Mouse (Mus musculus) activated CD4-positive, CD25-positive, alpha-beta regulatory T cell (primary cell): ENCODE measurements around the gene Cyp2t4. TPM values are rescaled to one million over a fixed set of nuclear protein-coding genes. Genes with fewer than 3 reads are reported as not detected.

Experiments
- polyA plus RNA-seq, 2 experiments: library from polyadenylated mRNA; unstranded; fragments of 100-300 nt; shearing (Covaris generic); gene quantifications; one replicate each; pipeline ENCODE4 v1.2.1; 2017

Gene Cyp2t4
- polyA plus RNA-seq: under 1 TPM in 1 of 2 experiments, not detected in 1; 0.14 TPM

DNA sequence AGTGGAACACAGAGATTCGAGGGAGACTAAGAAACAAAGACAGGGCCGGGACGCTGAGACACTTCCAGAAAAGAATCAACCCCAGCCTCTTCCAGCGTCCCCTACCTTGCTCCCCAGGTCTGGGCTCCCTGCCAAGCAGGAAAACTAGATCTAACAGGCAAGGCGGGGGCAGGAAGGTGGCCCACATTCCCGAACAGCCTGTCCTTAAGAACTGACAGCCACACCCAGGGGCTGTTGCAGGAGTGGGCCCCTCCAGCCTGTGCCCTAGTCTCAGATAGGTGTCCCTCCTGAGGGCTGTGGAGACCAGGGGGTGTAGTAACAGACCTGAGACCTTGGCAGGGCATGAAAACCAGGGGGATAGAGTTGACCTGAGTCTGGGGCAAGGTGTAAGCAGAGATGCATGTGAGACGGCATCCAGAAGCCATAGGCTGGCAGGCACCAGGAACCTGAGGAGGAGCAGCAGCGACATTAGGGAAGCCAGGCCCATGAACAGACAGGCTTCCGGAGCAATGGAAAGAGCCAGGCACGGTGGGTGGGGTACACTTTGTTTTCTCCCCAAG is at the start of gene Cyp2t4:
Cyp2t4 (plus strand) TSS at position 510 of the 560 bp plus-strand sequence.

DNA sequence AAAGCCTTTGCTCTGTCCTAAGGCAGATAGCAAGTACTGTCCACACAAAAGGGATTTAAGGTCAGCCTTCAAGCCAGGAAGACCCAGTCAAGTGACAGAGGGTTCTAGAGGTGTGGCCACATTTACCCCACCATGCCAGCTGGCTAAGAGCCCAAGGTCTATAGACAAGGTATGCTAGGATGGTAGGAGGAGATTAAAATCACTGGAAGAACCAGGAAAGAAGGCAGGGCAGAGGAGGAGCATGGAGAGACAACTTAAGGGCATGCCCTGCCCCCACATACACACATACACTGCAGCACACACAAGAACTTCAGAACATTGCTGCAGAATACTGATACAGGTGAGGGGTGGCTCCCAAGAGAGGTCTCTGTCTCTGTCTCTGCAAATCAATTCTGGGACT is 33.8 kb upstream of the Cyp2t4 start, which contains the start of gene Cyp2f2:
Cyp2f2 (plus strand) TSS at position 234 of the 400 bp plus-strand sequence.

DNA sequence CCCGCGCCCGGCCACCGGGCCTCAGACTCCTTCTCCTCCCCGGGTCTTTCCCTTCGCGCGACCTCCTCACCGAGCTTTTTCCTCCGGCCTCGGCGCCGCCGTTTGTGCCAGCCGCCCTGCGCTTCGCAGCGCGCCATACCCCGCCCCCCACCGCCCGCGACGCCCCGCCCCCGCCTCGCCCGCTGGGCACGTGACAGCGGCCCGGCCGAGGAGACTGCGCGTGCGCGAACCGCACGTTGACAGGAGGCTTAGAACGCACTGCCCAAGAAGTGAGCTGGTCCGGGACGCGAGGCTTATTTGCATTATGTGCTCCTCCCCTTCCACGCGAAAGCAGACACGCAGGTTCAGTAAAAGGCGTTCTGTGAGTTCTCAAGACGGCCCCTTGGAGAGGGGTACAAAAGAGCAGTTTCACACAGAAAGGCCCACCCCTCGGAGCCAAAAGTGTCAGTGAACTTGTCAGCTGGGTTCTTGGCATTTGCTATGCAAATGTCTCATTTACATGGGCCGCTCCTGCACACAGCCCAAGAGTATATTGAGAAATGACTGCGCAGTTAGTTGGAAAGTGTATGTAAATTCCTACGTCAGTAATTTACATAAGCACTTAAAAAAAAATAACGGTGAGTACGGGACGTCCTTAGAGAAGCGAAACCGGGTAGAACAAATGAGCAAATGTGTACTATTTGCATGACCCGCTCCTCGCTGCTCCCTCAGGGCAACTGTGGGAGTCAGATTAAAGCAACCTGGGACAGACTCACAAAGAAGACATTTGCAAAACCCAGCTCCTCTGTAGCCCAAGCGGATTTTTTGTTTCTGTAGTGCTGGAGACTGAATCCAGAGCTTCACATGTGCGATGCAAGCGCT is 13.3 kb downstream of the Cyp2t4 start, which contains the start of gene Egln2:
Egln2 (minus strand) TSS at position 189 of the 861 bp plus-strand sequence.

DNA sequence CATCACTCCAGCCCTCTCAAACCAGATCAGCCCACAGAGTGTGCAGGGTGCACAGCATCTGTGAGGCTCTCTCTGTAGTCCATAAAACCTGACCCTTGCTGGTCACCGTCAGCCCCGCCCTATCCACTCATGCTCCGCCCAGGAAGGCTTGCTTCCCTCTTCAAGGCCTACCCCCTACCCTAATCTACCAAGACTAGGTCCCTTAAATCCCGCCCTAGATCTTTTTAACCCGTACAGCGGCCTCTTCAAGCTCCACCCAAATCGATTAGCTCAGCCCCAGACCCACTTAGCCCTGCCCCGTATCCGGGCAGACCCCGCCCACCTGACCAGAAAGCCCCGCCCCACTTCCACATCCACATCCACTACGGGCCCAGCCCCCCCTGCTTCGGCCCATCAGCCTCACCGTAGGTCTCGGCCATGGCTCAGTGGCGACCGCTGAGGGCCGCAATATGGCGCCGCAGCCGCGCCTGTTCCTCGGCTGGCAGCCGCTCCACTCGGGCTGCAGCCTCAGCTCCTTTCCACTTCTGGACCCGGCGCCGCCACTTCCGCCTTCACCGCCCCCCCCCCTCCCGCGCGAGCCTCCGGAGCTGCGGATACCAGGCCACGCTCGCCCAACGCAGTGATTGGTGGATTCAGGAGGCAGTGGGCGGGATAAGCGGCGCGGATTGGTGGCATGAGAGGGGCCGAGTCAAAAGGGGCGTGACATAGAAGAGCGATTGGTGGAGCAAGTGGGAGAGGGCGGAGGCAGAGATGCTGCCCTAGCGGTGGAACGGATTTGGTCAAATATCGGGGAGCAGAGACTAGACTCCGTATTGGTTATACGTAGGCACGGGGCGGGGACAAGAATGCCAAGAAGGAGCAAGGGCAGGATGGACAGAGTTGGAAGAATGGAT is 25.1 kb downstream of the Cyp2t4 start, which contains the start of gene Rab4b:
Rab4b (minus strand) TSS at position 573 of the 893 bp plus-strand sequence.

DNA sequence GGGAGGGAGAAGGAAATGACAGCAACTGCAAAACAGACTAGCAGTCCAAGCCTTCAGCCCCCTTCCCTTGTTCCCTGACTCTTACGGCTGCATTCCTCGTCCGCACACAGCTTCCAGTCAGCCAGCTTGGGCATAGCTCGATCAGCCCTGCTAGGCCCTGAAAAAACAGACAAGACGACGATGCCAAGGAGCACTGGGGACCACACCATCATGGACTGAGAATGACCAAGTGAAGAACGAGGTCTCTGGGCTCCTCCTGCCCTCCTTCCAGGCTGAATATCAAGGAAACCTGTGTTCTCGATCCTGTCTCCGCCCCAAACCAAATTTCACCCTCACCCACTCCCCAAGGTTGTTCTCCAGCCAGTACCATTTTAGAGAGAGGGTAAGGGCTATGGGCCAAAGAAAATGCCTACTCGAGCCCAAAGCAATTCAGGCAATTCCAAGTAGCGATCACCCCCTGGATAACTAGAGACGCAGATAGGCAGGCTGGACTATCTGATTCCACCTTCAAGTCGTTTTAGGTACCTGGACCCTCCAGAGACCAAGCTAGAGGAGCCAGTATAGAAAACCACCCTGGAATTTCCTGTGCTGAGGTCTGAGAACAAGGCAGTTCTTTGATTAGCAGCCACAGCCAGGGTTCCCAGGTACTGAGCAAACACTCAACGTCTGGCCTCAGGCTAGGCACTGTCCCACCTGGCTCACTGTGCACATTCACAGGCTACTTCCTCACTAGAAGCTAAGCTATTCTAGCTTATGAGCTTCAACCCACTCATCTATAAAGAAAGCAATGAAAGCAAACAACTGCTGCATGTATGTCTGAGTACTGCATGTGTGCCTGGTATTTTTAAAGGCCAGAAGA is 27.6 kb downstream of the Cyp2t4 start, which contains the start of the genes Gm21983 and Mia:
Gm21983 (minus strand) TSS at position 250 of the 859 bp plus-strand sequence.
Mia (minus strand) TSS at position 321 of the 859 bp plus-strand sequence.

DNA sequence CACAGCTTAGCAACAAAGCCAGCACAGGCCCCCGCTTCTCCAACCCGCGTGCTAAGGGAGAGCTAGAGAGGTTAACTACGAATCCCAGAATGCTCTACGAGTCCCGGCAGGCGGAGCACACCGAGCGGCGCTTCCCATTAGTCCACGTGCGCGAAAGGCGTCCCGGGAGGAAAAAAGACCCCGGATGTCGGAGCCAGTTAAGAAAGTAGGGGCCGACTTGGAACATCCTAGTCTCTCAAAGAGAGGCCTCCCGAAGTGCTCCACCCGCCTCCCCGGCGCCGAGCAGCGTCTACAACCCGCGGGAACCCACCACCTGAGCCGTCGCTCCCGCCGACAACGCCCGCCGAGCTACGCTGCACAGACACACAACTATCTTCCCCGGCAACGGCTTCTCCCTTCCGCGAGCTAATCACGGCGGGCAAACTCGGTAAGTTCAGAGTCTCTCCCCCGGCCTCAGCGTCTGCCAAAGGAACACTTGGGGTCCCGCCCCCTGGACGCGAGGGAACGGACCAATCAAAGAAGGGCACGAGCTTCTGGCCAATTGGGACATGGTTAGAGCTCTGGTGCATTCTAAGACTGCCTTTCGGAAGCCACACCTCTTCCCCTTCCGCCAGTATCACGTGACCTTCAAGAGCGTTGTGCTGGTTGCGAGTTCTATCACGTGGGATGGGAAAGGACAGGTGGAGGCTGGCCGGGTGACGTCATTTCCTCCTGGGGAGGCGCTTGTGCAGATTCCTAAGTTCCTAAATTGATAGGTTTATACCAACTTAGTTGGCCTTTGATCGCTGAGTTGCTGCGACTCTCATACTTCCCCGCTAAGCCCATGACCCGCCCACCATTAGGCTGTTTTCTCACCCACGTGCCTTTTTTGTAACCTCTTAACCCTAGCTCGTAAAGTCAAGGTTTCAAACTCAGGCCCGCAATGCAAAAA is 42.4 kb downstream of the Cyp2t4 start, which contains the start of the genes BC024978 and Snrpa:
BC024978 (plus strand) TSS at position 101 of the 931 bp plus-strand sequence.
Snrpa (minus strand) TSS at position 591 of the 931 bp plus-strand sequence.

Other genes starting within 250 kb of the Cyp2t4 start
- under 1 TPM in 1 of 2 experiments, not detected in 1; 0.05 TPM for gene Cyp2a22, start 214.3 kb upstream of the Cyp2t4 start, polyA plus RNA-seq
- gene Cyp2a12, start 124.6 kb upstream of the Cyp2t4 start, polyA plus RNA-seq: under 1 TPM; 0.10 to 0.16 TPM
- gene Cyp2f2, start 33.8 kb upstream of the Cyp2t4 start, polyA plus RNA-seq: not detected
- 10 to 100 TPM; 50.8 to 59.6 TPM for gene Egln2, start 13.1 kb downstream of the Cyp2t4 start, polyA plus RNA-seq
- gene Rab4b, start 25.2 kb downstream of the Cyp2t4 start, polyA plus RNA-seq: 100 to 1,000 TPM; 171 to 182 TPM
- not detected for gene Gm21983, start 27.4 kb downstream of the Cyp2t4 start, polyA plus RNA-seq
- gene Mia, start 27.4 kb downstream of the Cyp2t4 start, polyA plus RNA-seq: under 1 TPM; 0.31 to 0.47 TPM
- gene BC024978, start 42.1 kb downstream of the Cyp2t4 start, polyA plus RNA-seq: 1 to 10 TPM; 1.7 to 1.8 TPM
- gene Snrpa, start 42.6 kb downstream of the Cyp2t4 start, polyA plus RNA-seq: 100 to 1,000 TPM in 1 of 2 experiments, 10 to 100 TPM in 1; 99.1 to 108 TPM
- gene Itpkc, start 74.9 kb downstream of the Cyp2t4 start, polyA plus RNA-seq: 1 to 10 TPM; 6.6 to 9.3 TPM
- gene Coq8b, start 79.3 kb downstream of the Cyp2t4 start, polyA plus RNA-seq: 10 to 100 TPM; 18.1 to 19.3 TPM
- gene Numbl, start 104.7 kb downstream of the Cyp2t4 start, polyA plus RNA-seq: 1 to 10 TPM; 1.9 to 2.7 TPM
- gene Ltbp4, start 184.0 kb downstream of the Cyp2t4 start, polyA plus RNA-seq: 1 to 10 TPM in 1 of 2 experiments, not detected in 1; 1.2 TPM
- gene Shkbp1, start 202.3 kb downstream of the Cyp2t4 start, polyA plus RNA-seq: 10 to 100 TPM; 71.7 to 97.3 TPM
- not detected for gene Gm20479, start 203.7 kb downstream of the Cyp2t4 start, polyA plus RNA-seq